Mouse (Mus musculus) adrenal gland, adult 10 weeks (tissue): ENCODE results near the gene Gm20532. TPM values are rescaled to one million over a fixed set of nuclear protein-coding genes. Genes with fewer than 3 reads are reported as not detected.

ENCODE experiments used
- polyA plus RNA-seq: library from polyadenylated mRNA; stranded (reverse); fragments of 350-450 nt; fragmentation: Illumina TruSeq; extraction: RNeasy Lipid Tissue Mini Kit (QIAGEN cat#74804); gene quantifications from one replicate; pipeline ENCODE4 v1.2.3, GENCODE M21; 2014; ENCODE audit warnings: low read depth, low replicate concordance

Gene Gm20532
- not detected for polyA plus RNA-seq

GRCm38 (mm10) chr2:26586294-26587043 lies at the start of gene Gm20532:
Gm20532 (plus strand) TSS chr2:26586639.

GRCm38 (mm10) chr2:26579714-26580113 lies 6.7 kb upstream of the Gm20532 start, which contains the start of gene Egfl7:
Egfl7 (plus strand) TSS chr2:26580014.

GRCm38 (mm10) chr2:26603720-26604671 lies 17.6 kb downstream of the Gm20532 start, which contains the start of gene Agpat2:
Agpat2 (minus strand) TSS chr2:26604417.

GRCm38 (mm10) chr2:26627921-26628739 lies 41.7 kb downstream of the Gm20532 start, which contains the start of gene Fam69b:
Fam69b (plus strand) TSS chr2:26628457.

GRCm38 (mm10) chr2:26671182-26671581 lies 84.7 kb downstream of the Gm20532 start, which contains the start of gene Lcn4:
Lcn4 (minus strand) TSS chr2:26671282.

Other genes with a start within 250 kb of the Gm20532 start
- gene Dnlz, start 234.5 kb upstream of the Gm20532 start, polyA plus RNA-seq = 1.4 TPM
- gene Card9, start 225.7 kb upstream of the Gm20532 start, polyA plus RNA-seq = not detected
- gene Snapc4, start 206.0 kb upstream of the Gm20532 start, polyA plus RNA-seq = 13.1 TPM
- gene Entr1, start 197.3 kb upstream of the Gm20532 start, polyA plus RNA-seq = 36.0 TPM
- 199 TPM for gene Pmpca, start 197.3 kb upstream of the Gm20532 start, polyA plus RNA-seq
- 9.9 TPM for gene Inpp5e, start 177.4 kb upstream of the Gm20532 start, polyA plus RNA-seq
- gene Sec16a, start 141.4 kb upstream of the Gm20532 start, polyA plus RNA-seq = 52.7 TPM
- 2.2 TPM for gene Notch1, start 70.0 kb upstream of the Gm20532 start, polyA plus RNA-seq
- gene Egfl7, start 6.6 kb upstream of the Gm20532 start, polyA plus RNA-seq = 9.3 TPM
- gene Agpat2, start 17.8 kb downstream of the Gm20532 start, polyA plus RNA-seq = 19.9 TPM
- not detected for gene Fam69b, start 41.8 kb downstream of the Gm20532 start, polyA plus RNA-seq
- not detected for gene Lcn4, start 84.6 kb downstream of the Gm20532 start, polyA plus RNA-seq